Mouse (Mus musculus): ENCODE results near the gene Sec16a. TPM values are rescaled to one million over a fixed set of nuclear protein-coding genes. Genes with fewer than 3 reads are reported as not detected.

Sec16a gene
- polyA plus RNA-seq, 1 experiment from 2014 or later: 33.7 TPM

DNA sequence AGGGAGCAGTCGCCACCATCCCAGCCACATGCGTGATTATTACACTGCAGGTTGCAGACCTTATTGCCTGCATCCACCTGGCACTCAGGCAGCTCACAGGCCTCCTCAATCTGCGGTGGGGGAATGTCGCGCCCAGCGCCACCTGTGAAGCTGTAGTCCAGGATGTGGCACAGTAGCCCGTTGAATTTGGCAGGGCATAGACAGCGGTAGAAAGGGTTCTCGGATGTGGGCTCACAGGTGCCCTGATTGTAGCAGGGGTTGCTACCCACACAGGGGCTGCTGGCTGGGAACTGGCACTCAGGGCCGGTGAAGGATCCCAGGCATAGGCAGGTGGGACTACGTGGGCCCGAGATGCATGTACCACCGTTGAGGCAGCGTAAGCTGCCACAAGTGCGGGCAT is 23.4 kb upstream of the Sec16a start:
- ATAC-seq (replicated peaks; ENCODE audit: low FRiP score, low TSS enrichment, low read depth): no peak
- Histone ChIP-seq H3K4me2 (ENCODE audit: low read length) (no peak overlapping the region), H3K9ac (ENCODE audit: low read length) (no peak overlapping the region), H3K36me3 (ENCODE audit: control insufficient read depth, insufficient read depth, low read length) (peaks cover 98% of the 10 kb centered on the region), H3K27me3 (replicated peaks; ENCODE audit: control insufficient read depth, insufficient read depth, low read length) (no peaks in the 10 kb centered on the region), H3K4me1 (replicated peaks; ENCODE audit: control insufficient read depth, insufficient read depth, low read length) (no peaks in the 10 kb centered on the region), H3K27ac (ENCODE audit: low read depth) (no peak overlapping the region), H3K9me3 (ENCODE audit: control insufficient read depth, low read length) (no peaks in the 10 kb centered on the region), H3K4me3 (ENCODE audit: low read depth, low read length) (no peak overlapping the region)
- no peak for DNase-seq (ENCODE audit: low spot score)
- 93% methylated on average over 15 of the region's 15 CpGs for WGBS

DNA sequence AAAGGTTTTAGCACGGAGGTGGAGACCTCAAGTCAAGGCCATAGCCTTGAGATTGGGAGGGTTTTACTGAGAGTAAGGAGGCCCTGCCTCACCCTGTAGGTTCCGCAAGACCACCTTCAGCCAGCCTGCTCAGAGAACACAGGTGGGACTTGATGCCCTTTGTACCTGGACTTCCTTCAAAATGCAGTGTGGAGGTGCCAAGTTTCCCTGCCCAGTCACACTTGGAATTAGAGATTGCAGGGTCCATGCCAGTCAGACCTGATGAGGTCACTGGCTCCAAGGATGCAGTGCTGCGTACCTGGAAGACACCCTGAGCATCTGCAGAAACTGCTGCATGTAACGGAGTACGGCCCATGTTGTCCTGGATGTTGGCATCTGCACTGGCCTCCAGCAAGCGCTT is 18.4 kb upstream of the Sec16a start:
- Histone ChIP-seq H3K27me3 (replicated peaks; ENCODE audit: control insufficient read depth, insufficient read depth, low read length) (no peaks in the 10 kb centered on the region), H3K9ac (ENCODE audit: low read length) (no peak overlapping the region), H3K4me1 (replicated peaks; ENCODE audit: control insufficient read depth, insufficient read depth, low read length) (peaks cover 16% of the 10 kb centered on the region), H3K36me3 (ENCODE audit: control insufficient read depth, insufficient read depth, low read length) (peaks cover 89% of the 10 kb centered on the region), H3K27ac (ENCODE audit: low read depth) (no peak overlapping the region), H3K4me2 (ENCODE audit: low read length) (no peak overlapping the region), H3K9me3 (ENCODE audit: control insufficient read depth, low read length) (no peaks in the 10 kb centered on the region), H3K4me3 (ENCODE audit: low read depth, low read length) (no peak overlapping the region)
- no peak for ATAC-seq (replicated peaks; ENCODE audit: low FRiP score, low TSS enrichment, low read depth)
- DNase-seq (ENCODE audit: low spot score): no peak
- WGBS: 97% methylated on average over 6 of the region's 6 CpGs

- no peak for ATAC-seq (replicated peaks; ENCODE audit: low FRiP score, low TSS enrichment, low read depth)
- H3K36me3 ChIP-seq (ENCODE audit: control insufficient read depth, insufficient read depth, low read length): peaks cover 88% of the 10 kb centered on the region
Observed at GRCm38 (mm10) chr2:26462980-26463379, 18.0 kb upstream of the Sec16a start.

GRCm38 (mm10) chr2:26461667-26462066 is 16.7 kb upstream of the Sec16a start:
- Histone ChIP-seq H3K4me1 (replicated peaks; ENCODE audit: control insufficient read depth, insufficient read depth, low read length) (peaks cover 18% of the 10 kb centered on the region), H3K36me3 (ENCODE audit: control insufficient read depth, insufficient read depth, low read length) (peaks cover 75% of the 10 kb centered on the region)
- 91% methylated on average over 5 of the region's 5 CpGs for WGBS

More at GRCm38 (mm10) chr2:26462980-26463379, 18.0 kb upstream of the Sec16a start:
- no peak for DNase-seq (ENCODE audit: low spot score)
- Histone ChIP-seq H3K4me1 (replicated peaks; ENCODE audit: control insufficient read depth, insufficient read depth, low read length) (peaks cover 18% of the 10 kb centered on the region), H3K27ac (ENCODE audit: low read depth) (no peak overlapping the region), H3K9me3 (ENCODE audit: control insufficient read depth, low read length) (no peaks in the 10 kb centered on the region), H3K27me3 (replicated peaks; ENCODE audit: control insufficient read depth, insufficient read depth, low read length) (no peaks in the 10 kb centered on the region), H3K9ac (ENCODE audit: low read length) (no peak overlapping the region), H3K4me2 (ENCODE audit: low read length) (no peak overlapping the region), H3K4me3 (ENCODE audit: low read depth, low read length) (no peak overlapping the region)
- WGBS: 85% methylated on average over 3 of the region's 3 CpGs

GRCm38 (mm10) chr2:26460837-26461236 is 15.8 kb upstream of the Sec16a start:
- no peak overlapping the region for H3K9ac ChIP-seq (ENCODE audit: low read length)
- no peak for ATAC-seq (replicated peaks; ENCODE audit: low FRiP score, low TSS enrichment, low read depth)
- H3K4me3 ChIP-seq (ENCODE audit: low read depth, low read length): no peak overlapping the region
- no peak for DNase-seq (ENCODE audit: low spot score)
- H3K36me3 ChIP-seq (ENCODE audit: control insufficient read depth, insufficient read depth, low read length): peaks cover 66% of the 10 kb centered on the region
- no peak overlapping the region for H3K4me2 ChIP-seq (ENCODE audit: low read length)
- H3K27me3 ChIP-seq (replicated peaks; ENCODE audit: control insufficient read depth, insufficient read depth, low read length): no peaks in the 10 kb centered on the region
- no peak overlapping the region for H3K27ac ChIP-seq (ENCODE audit: low read depth)
- peaks cover 18% of the 10 kb centered on the region for H3K4me1 ChIP-seq (replicated peaks; ENCODE audit: control insufficient read depth, insufficient read depth, low read length)
- H3K9me3 ChIP-seq (ENCODE audit: control insufficient read depth, low read length): no peaks in the 10 kb centered on the region
- 89% methylated on average over 13 of the region's 13 CpGs for WGBS

More at GRCm38 (mm10) chr2:26461667-26462066, 16.7 kb upstream of the Sec16a start:
- Histone ChIP-seq H3K9ac (ENCODE audit: low read length) (no peak overlapping the region), H3K4me3 (ENCODE audit: low read depth, low read length) (no peak overlapping the region), H3K27me3 (replicated peaks; ENCODE audit: control insufficient read depth, insufficient read depth, low read length) (no peaks in the 10 kb centered on the region), H3K4me2 (ENCODE audit: low read length) (no peak overlapping the region), H3K27ac (ENCODE audit: low read depth) (no peak overlapping the region), H3K9me3 (ENCODE audit: control insufficient read depth, low read length) (no peaks in the 10 kb centered on the region)
- DNase-seq (ENCODE audit: low spot score) (no peak), ATAC-seq (replicated peaks; ENCODE audit: low FRiP score, low TSS enrichment, low read depth) (no peak)

- no peak for ATAC-seq (replicated peaks; ENCODE audit: low FRiP score, low TSS enrichment, low read depth)
Observed at GRCm38 (mm10) chr2:26460097-26460646, 15.2 kb upstream of the Sec16a start.

DNA sequence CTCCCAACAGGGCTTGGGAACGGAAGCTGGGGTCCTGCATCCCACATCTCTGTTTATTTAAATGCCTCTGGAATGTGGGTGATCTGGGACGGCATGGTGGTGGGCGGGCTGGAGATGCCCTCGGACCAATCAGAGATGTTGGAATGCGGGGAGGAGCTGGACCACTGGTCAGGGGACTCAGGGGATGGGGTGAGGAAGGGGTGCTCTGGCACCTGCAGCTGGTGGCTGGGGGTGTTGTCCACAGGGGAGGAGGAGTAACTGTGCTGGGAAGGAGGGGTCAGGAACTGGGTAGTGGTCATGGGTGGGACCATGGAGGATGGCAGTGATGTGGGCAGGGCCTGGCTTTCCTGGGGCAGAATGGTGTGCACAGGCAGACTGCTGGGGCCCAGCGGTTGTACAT is 14.5 kb upstream of the Sec16a start:
- 17% methylated on average over 6 of the region's 6 CpGs for WGBS
- H3K27me3 ChIP-seq (replicated peaks; ENCODE audit: control insufficient read depth, insufficient read depth, low read length): no peaks in the 10 kb centered on the region
- no peaks in the 10 kb centered on the region for H3K9me3 ChIP-seq (ENCODE audit: control insufficient read depth, low read length)
- H3K4me1 ChIP-seq (replicated peaks; ENCODE audit: control insufficient read depth, insufficient read depth, low read length): peaks cover 18% of the 10 kb centered on the region
- H3K36me3 ChIP-seq (ENCODE audit: control insufficient read depth, insufficient read depth, low read length): peaks cover 53% of the 10 kb centered on the region
- no peak overlapping the region for H3K4me3 ChIP-seq (ENCODE audit: low read depth, low read length)
- H3K4me2 ChIP-seq (ENCODE audit: low read length): no peak overlapping the region
- ATAC-seq (replicated peaks; ENCODE audit: low FRiP score, low TSS enrichment, low read depth): peak; percentile 45; the same call in 1 of the 2 replicates
- no peak overlapping the region for H3K9ac ChIP-seq (ENCODE audit: low read length)
- DNase-seq (ENCODE audit: low spot score): peak; percentile 56
- H3K27ac ChIP-seq (ENCODE audit: low read depth): no peak overlapping the region

More at GRCm38 (mm10) chr2:26460097-26460646, 15.2 kb upstream of the Sec16a start:
- Histone ChIP-seq H3K4me2 (ENCODE audit: low read length) (no peak overlapping the region), H3K4me1 (replicated peaks; ENCODE audit: control insufficient read depth, insufficient read depth, low read length) (peaks cover 18% of the 10 kb centered on the region), H3K9me3 (ENCODE audit: control insufficient read depth, low read length) (no peaks in the 10 kb centered on the region), H3K9ac (ENCODE audit: low read length) (no peak overlapping the region), H3K36me3 (ENCODE audit: control insufficient read depth, insufficient read depth, low read length) (peaks cover 60% of the 10 kb centered on the region), H3K27ac (ENCODE audit: low read depth) (no peak overlapping the region), H3K4me3 (ENCODE audit: low read depth, low read length) (no peak overlapping the region), H3K27me3 (replicated peaks; ENCODE audit: control insufficient read depth, insufficient read depth, low read length) (no peaks in the 10 kb centered on the region)
- 87% methylated on average over 16 of the region's 16 CpGs for WGBS
- DNase-seq (ENCODE audit: low spot score): no peak

DNA sequence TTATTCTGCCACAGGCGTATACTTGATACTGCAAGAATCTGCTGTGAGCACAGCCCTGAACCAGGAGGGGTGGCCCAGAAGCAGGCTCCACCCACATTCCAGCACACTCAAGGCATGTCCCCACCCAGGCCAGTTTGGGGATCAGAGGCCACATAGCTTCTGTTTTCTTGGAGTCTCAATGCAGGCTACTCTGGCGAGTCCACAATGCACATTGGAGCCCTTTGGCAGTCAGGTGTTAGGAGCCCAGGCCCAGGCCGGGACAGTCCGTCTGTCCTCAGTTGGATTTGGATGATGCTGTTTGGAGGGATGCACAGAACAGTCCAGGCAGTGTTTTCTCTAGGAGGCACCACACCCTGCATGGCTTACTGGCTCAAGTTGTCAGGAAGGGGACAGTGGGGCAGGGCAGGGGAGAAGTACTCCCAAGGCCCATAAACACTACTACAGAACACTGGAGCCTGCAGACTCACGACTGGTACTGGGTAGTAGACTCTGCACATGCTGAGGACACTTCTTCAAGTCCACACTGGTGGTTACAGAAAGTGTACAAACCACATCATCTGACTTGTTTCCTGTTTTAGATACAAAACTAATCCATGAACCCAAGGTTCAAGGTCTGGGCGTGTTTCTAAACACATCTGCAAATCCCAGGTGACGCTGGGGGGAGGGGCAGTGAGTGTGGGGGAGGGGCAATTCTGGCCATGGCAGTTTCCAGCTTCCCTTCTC is 13.5 kb upstream of the Sec16a start:
- peaks cover 18% of the 10 kb centered on the region for H3K4me1 ChIP-seq (replicated peaks; ENCODE audit: control insufficient read depth, insufficient read depth, low read length)
- H3K27ac ChIP-seq (ENCODE audit: low read depth): peak overlapping the region; percentile 40; the same call in 1 of the 2 replicates
- H3K27me3 ChIP-seq (replicated peaks; ENCODE audit: control insufficient read depth, insufficient read depth, low read length): no peaks in the 10 kb centered on the region
- H3K36me3 ChIP-seq (ENCODE audit: control insufficient read depth, insufficient read depth, low read length): peaks cover 44% of the 10 kb centered on the region
- no peaks in the 10 kb centered on the region for H3K9me3 ChIP-seq (ENCODE audit: control insufficient read depth, low read length)
- H3K9ac ChIP-seq (ENCODE audit: low read length): no peak overlapping the region
- H3K4me3 ChIP-seq (ENCODE audit: low read depth, low read length): no peak overlapping the region
- 31% methylated on average over 7 of the region's 7 CpGs for WGBS
- no peak for DNase-seq (ENCODE audit: low spot score)
- H3K4me2 ChIP-seq (ENCODE audit: low read length): no peak overlapping the region
- 0 out of 2 replicates have a peak, but pooled peaks have one; percentile 49 for ATAC-seq (replicated peaks; ENCODE audit: low FRiP score, low TSS enrichment, low read depth)
